Mouse (Mus musculus) kidney, adult 2 months (tissue): Measurements from ENCODE around the gene Aip.

ENCODE experiments used
- CTCF ChIP-seq: fragments of 200-500 bp; conservative IDR thresholded peaks from 2 replicates; pipeline ENCODE4 v1.5.1; 2011; ENCODE audit warnings: low read depth, mild to moderate bottlenecking, control low read depth, low read length, moderate library complexity, mixed read lengths; ENCODE audit not compliant: insufficient read depth, insufficient read length
- POLR2A ChIP-seq: fragments of 200-500 bp; IDR thresholded peaks from one replicate; pipeline ENCODE4 v1.6.1; 2011; ENCODE audit warnings: low read depth, low read length, control low read depth

- no peak for TF ChIP-seq CTCF
- TF ChIP-seq POLR2A = no peak
Measured at GRCm38 (mm10) chr19:4145936-4146335, 20.3 kb upstream of the Aip start.
